Mouse (Mus musculus) liver, embryonic 14.5 days (tissue): Measurements from ENCODE around the gene Lypd6. TPM values are rescaled to one million over a fixed set of nuclear protein-coding genes. Genes with fewer than 3 reads are reported as not detected.

Experiments
- ATAC-seq: fragments of 200-750 bp; cut with Nextera tagmentation; 2 replicates; pipeline ENCODE4 v1.8.0; 2017; ENCODE audit warnings: moderate number of reproducible peaks, mild to moderate bottlenecking, moderate library complexity; ENCODE audit not compliant: insufficient read depth
- DNase-seq, 3 experiments: peaks; one replicate each; pipeline ENCODE4 v3.0.0-alpha.2; 2012 to 2013; ENCODE audit warnings: low read depth in 3 of 3, low spot score in 3 of 3
- H3K27ac ChIP-seq: fragments of 300-500 bp; sonication (generic); 2 replicates; pipeline ENCODE4 v1.5.1; 2014; ENCODE audit warnings: moderate library complexity, mild to moderate bottlenecking, control low read depth, inconsistent platforms
- H3K27me3 ChIP-seq: fragments of 300-500 bp; sonication (generic); 2 replicates; pipeline ENCODE4 v1.6.1; 2014; ENCODE audit warnings: mild to moderate bottlenecking, low read length, moderate library complexity; ENCODE audit not compliant: control insufficient read depth, insufficient read depth
- H3K36me3 ChIP-seq: fragments of 300-500 bp; sonication (generic); replicated peaks from 2 replicates; pipeline ENCODE4 v1.6.1; 2014; ENCODE audit warnings: low read depth; ENCODE audit not compliant: control insufficient read depth, insufficient read depth
- H3K4me1 ChIP-seq, 2 experiments: fragments of 200-500 bp in 1 of 2; fragments of 300-500 bp in 1 of 2; sonication (generic) in 1 of 2; replicated peaks; 2 replicates each; pipeline ENCODE4 v1.6.1; 2012 to 2014; ENCODE audit warnings: antibody characterized with exemption in 1 of 2, inconsistent platforms in 1 of 2, low read length in 1 of 2; ENCODE audit not compliant: control insufficient read depth in 2 of 2, insufficient read depth in 2 of 2
- H3K4me2 ChIP-seq: fragments of 300-500 bp; sonication (generic); 2 replicates; pipeline ENCODE4 v1.6.1; 2014; ENCODE audit warnings: low read depth, mild to moderate bottlenecking, control low read depth, moderate library complexity
- H3K4me3 ChIP-seq, 2 experiments: fragments of 200-500 bp in 1 of 2; fragments of 300-500 bp in 1 of 2; sonication (generic) in 1 of 2; 2 replicates each; pipeline ENCODE4 v1.5.1; 2012 to 2014; ENCODE audit warnings: low read depth in 2 of 2, low read length in 2 of 2, mild to moderate bottlenecking in 2 of 2, control low read depth in 1 of 2, inconsistent platforms in 1 of 2, moderate library complexity in 1 of 2; ENCODE audit not compliant: insufficient read depth in 1 of 2
- H3K9ac ChIP-seq: fragments of 300-500 bp; sonication (generic); replicated peaks from 2 replicates; pipeline ENCODE4 v1.6.1; 2014; ENCODE audit warnings: mild to moderate bottlenecking, control low read depth, moderate library complexity
- H3K9me3 ChIP-seq: fragments of 300-500 bp; sonication (generic); 2 replicates; pipeline ENCODE4 v1.6.1; 2016; ENCODE audit warnings: low read length, mixed read lengths; ENCODE audit not compliant: control insufficient read depth
- CTCF ChIP-seq: IDR thresholded peaks from 2 replicates; pipeline ENCODE4 v1.5.1; 2016; ENCODE audit warnings: antibody characterized with exemption, low read depth, control low read depth
- EP300 ChIP-seq: IDR thresholded peaks from 2 replicates; pipeline ENCODE4 v1.6.1; 2016; ENCODE audit warnings: antibody characterized with exemption, low read depth
- WGBS: fragments of 180-500 bp; shearing (Covaris S2); extraction: QIAGEN DNeasy Blood & Tissue Kit; methylation state at CpG from one replicate; pipeline ENCODE4 v1.1.7; 2014; ENCODE audit not compliant: insufficient replicate concordance; 5-methylcytosine and 5-hydroxymethylcytosine counted together
- polyA plus RNA-seq, 2 experiments: library from polyadenylated mRNA; depleted of rRNA in 1 of 2; stranded (reverse) in 1 of 2; unstranded in 1 of 2; fragments of >200 nt; fragmentation: Nextera tagmentation in 1 of 2; extraction: Ambion mirVana in 1 of 2; gene quantifications; 2 replicates each; pipeline versions ENCODE4 v1.2.1 to v1.2.3; 2012 to 2014

Gene Lypd6
- polyA plus RNA-seq, 2 experiments: 0.18 to 0.19 TPM

DNA sequence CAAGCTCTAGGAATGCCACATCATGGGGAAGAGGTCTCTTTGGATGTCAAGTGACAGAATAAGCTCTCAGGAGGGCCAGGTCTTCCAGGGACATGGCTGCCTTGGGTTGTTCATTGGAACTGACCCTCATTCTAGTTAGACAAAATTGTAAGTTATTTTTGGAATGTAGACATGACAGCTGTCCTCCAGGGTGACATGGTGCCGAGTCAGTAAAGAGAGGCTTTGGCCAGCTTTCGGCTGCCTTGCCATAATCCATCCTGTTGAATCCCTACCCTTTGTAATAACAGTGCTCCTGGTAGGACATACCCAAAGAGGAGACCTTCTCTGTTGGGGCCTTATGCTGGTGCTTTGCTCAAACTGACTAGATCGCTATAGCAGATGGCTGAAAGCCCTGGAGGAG lies 39.8 kb downstream of the Lypd6 start:
- Histone ChIP-seq H3K36me3 (no peaks in the 10 kb centered on the region), H3K4me1 (0 out of 4 replicates have a peak, but pooled peaks cover 0 to 2% of the 10 kb centered on the region in 2 experiments), H3K9me3 (no peaks in the 10 kb centered on the region), H3K4me3 (no peak overlapping the region), H3K27me3 (no peaks in the 10 kb centered on the region), H3K9ac (no peak overlapping the region), H3K27ac (no peak overlapping the region), H3K4me2 (no peak overlapping the region)
- ATAC-seq (no peak), DNase-seq (no peak)
- 50% methylated on average over 3 of the region's 3 CpGs for WGBS
- TF ChIP-seq EP300 (no peak), CTCF (no peak)

DNA sequence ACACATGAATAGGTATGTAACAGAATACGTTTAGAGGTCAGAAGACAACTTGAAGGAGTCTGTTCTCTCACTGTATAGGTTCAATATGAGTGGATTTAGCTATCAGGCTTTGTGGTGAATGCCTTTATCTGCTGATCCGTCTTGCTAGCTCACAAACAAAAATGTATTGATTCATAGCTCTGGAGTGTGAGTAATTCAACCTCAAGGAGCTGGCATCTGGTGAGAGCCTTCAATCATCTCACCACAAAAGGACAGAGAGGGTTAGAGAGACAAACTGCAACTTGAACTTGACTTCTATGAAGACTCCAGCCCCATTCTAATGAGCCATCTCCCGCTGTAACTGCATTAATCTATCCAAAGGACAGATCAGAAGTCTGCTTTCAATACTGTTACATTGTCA lies 40.6 kb downstream of the Lypd6 start:
- H3K4me1 ChIP-seq: no peaks in the 10 kb centered on the region
- H3K9ac ChIP-seq: no peak overlapping the region
- WGBS: 35% methylated on average over 3 of the region's 3 CpGs
- no peak overlapping the region for H3K4me3 ChIP-seq
- DNase-seq: no peak
- no peaks in the 10 kb centered on the region for H3K36me3 ChIP-seq
- H3K4me2 ChIP-seq: no peak overlapping the region
- no peaks in the 10 kb centered on the region for H3K9me3 ChIP-seq
- no peak for TF ChIP-seq EP300
- H3K27ac ChIP-seq: no peak overlapping the region
- ATAC-seq: no peak
- H3K27me3 ChIP-seq: no peaks in the 10 kb centered on the region

DNA sequence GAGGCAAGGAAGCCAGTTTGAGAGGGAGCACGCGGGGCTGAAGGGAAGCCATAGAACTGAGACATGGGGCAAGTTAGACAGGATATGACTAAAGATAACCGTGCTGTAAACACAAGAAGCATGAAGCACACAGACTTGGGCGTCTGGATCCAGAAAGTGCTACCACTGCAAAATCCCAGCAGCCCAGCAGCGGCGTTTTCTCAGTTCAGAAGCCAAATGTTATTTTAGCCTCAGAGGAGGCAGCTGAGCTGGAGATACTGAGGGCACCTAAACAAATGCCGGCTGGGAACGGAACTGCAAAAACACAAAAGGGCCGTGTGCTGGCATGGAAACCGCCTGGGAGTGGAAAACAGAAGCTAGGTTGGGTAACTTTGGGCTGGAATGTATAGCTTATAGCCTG lies 43.9 kb downstream of the Lypd6 start:
- peak; percentile 35; the same call in 1 of the 2 replicates for ATAC-seq
- no peak overlapping the region for H3K9ac ChIP-seq

DNA sequence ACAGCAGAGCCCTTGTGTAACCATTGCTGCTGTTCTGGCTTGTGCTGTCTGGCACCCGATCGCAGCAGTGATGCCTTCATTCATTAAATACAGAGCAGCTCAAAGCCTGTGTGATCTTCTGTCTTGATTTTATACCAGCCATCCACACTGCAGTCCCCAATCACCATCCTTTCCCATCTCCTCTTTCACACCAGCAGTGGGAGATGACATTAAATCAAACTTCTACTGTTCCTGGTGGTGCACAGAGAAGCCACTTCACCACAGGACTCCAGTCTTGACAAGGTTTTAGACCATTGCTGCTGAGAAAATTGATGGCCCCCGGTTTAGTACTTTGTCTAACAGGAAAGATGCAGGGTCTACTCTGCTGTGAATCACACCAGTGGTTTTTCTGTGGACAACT lies 44.9 kb downstream of the Lypd6 start:
- Histone ChIP-seq H3K9ac (no peak overlapping the region), H3K36me3 (no peaks in the 10 kb centered on the region), H3K4me2 (no peak overlapping the region), H3K4me3 (no peak overlapping the region), H3K27ac (no peak overlapping the region), H3K27me3 (no peaks in the 10 kb centered on the region), H3K9me3 (no peaks in the 10 kb centered on the region), H3K4me1 (no peaks in the 10 kb centered on the region)
- TF ChIP-seq CTCF (no peak), EP300 (no peak)
- DNase-seq: no peak
- ATAC-seq: no peak
- WGBS: 70% methylated on average over 3 of the region's 3 CpGs

More for the DNA sequence above, 43.9 kb downstream of the Lypd6 start:
- 24% methylated on average over 10 of the region's 10 CpGs for WGBS
- Histone ChIP-seq H3K4me3 (no peak overlapping the region), H3K27me3 (no peaks in the 10 kb centered on the region), H3K27ac (no peak overlapping the region), H3K36me3 (no peaks in the 10 kb centered on the region), H3K9me3 (no peaks in the 10 kb centered on the region), H3K4me2 (no peak overlapping the region), H3K4me1 (no peaks in the 10 kb centered on the region)
- no peak for TF ChIP-seq CTCF
- no peak for TF ChIP-seq EP300
- DNase-seq: no peak

DNA sequence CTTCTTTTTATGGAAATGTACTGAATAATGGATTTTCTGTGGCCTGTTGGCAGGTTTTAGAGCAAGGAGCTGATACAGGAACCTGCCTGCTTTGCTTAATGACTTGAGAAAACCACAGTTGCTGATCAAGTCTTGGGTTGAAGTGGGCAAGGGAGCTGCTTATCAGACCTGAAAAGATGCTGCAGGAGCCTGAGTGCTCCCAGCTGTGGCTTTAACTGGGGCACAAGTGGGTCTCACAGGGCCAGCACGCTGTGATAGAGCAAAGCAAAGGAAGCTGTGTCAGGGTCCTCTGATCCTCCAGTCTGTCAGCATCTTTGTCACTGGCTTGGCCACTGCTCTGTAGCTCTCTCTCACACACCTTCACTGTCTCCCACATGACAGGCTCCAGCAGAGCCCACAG lies 45.4 kb downstream of the Lypd6 start:
- ATAC-seq: no peak

More for the DNA sequence above, 45.4 kb downstream of the Lypd6 start:
- Histone ChIP-seq H3K9me3 (no peaks in the 10 kb centered on the region), H3K27ac (no peak overlapping the region), H3K4me1 (no peaks in the 10 kb centered on the region), H3K27me3 (no peaks in the 10 kb centered on the region), H3K4me2 (no peak overlapping the region), H3K36me3 (no peaks in the 10 kb centered on the region), H3K9ac (no peak overlapping the region), H3K4me3 (no peak overlapping the region)
- DNase-seq: no peak
- TF ChIP-seq EP300 (no peak), CTCF (no peak)
- WGBS: 18% methylated on average over 1 of the region's 1 CpGs
